14 mouse cellular contexts compared by ENCODE assay signal in the genomic region with DNA sequence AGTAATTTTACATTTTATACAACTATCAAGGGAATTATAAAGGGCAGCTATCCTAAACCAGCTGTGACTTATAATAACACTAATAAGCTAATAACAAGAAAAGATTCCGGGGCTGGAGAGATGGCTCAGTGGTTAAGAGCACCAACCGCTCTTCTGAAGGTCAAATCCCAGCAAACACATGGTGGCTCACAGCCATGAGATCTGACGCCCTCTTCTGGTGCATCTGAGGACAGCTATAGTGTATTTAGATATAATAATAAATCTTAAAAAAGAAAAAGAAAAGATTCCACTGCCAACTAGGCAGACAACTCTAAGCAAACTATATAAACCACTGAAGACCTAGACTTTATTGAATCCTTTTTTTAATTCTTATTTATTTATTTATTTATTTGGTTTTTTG. TPM values are rescaled to one million over a fixed set of nuclear protein-coding genes. Genes with fewer than 3 reads are reported as not detected.
DNase-seq lines count a peak whose midpoint lies in the region; ATAC-seq and TF ChIP-seq lines count a peak whose summit lies in the region.
"Had no signal": no experiment of that assay in that cellular context is flagged by ENCODE, and none has a peak within 500 bp of the region (broad histone marks: within the 10 kb centered on the region; RNA-seq: fewer than 3 reads in every experiment).

No protein-coding gene starts in this region.

- WGBS in intestine, postnatal 0 days, result 85% methylated on average over 3 of the region's 3 CpGs
- 79% methylated on average over 3 of the region's 3 CpGs for WGBS in intestine, embryonic 16.5 days
- WGBS in limb, embryonic 10.5 days, result 90% methylated on average over 3 of the region's 3 CpGs

- no peaks in the 10 kb centered on the region for H3K4me1 ChIP-seq in intestine, postnatal 0 days (replicated peaks; ENCODE audit: control insufficient read depth, insufficient read depth, low read length)
- no peaks in the 10 kb centered on the region for H3K4me1 ChIP-seq in intestine, embryonic 16.5 days (ENCODE audit: control insufficient read depth, insufficient read depth, low read length)
- H3K4me1 ChIP-seq in limb, embryonic 10.5 days, result no peaks in the 10 kb centered on the region
- H3K4me1 ChIP-seq: heart, embryonic 13.5 days; hindbrain, embryonic 12.5 days; kidney, embryonic 15.5 days; stomach, embryonic 15.5 days had no signal

- H3K36me3 ChIP-seq in intestine, postnatal 0 days (ENCODE audit: control insufficient read depth, insufficient read depth), result peaks cover 52% of the 10 kb centered on the region
- peaks cover 2% of the 10 kb centered on the region; the same call in 1 of the 2 replicates for H3K36me3 ChIP-seq in intestine, embryonic 16.5 days (ENCODE audit: control insufficient read depth, insufficient read depth, low read length)
- peaks cover 95% of the 10 kb centered on the region for H3K36me3 ChIP-seq in limb, embryonic 10.5 days

- H3K9me3 ChIP-seq in intestine, postnatal 0 days (ENCODE audit: control insufficient read depth), result no peaks in the 10 kb centered on the region
- no peaks in the 10 kb centered on the region for H3K9me3 ChIP-seq in intestine, embryonic 16.5 days (ENCODE audit: control insufficient read depth, low read length)
- no peaks in the 10 kb centered on the region for H3K9me3 ChIP-seq in limb, embryonic 10.5 days (replicated peaks)
- H3K9me3 ChIP-seq: heart, embryonic 13.5 days; hindbrain, embryonic 12.5 days; kidney, embryonic 15.5 days; stomach, embryonic 15.5 days had no signal

- ATAC-seq in intestine, postnatal 0 days, result no peak
- ATAC-seq in intestine, embryonic 16.5 days, result no peak
- ATAC-seq in erythroblast, adult 5-6 weeks (replicated peaks; ENCODE audit: low FRiP score, poor library complexity, severe bottlenecking), result no peak

- peak; percentile 38 for TF ChIP-seq CTCF in intestine, postnatal 0 days (IDR thresholded peaks at IDR 0.05; ENCODE audit: low read depth)

- peak; percentile 19 for DNase-seq in lung, postnatal 36 days
- DNase-seq in lung, postnatal 14 days, result no peak
- peak; percentile 53 for DNase-seq in ES-CJ7 (ENCODE audit: low read depth, low spot score)
- DNase-seq in naive thymus-derived CD4-positive, alpha-beta T cell, adult 2 months (ENCODE audit: low read depth), result peak; percentile 27
- DNase-seq in limb, embryonic 10.5 days (ENCODE audit: low spot score), result no peak
- DNase-seq: cerebellum, adult 9-10 months; gastrocnemius, postnatal 14 days had no signal

- no peak overlapping the region for H3K9ac ChIP-seq in intestine, postnatal 0 days (ENCODE audit: low read depth, low read length)
- H3K9ac ChIP-seq in intestine, embryonic 16.5 days (ENCODE audit: low read depth, low read length), result no peak overlapping the region
- H3K9ac ChIP-seq: heart, embryonic 13.5 days; hindbrain, embryonic 12.5 days; kidney, embryonic 15.5 days; stomach, embryonic 15.5 days had no signal

- no peaks in the 10 kb centered on the region for H3K27me3 ChIP-seq in intestine, postnatal 0 days (replicated peaks; ENCODE audit: control insufficient read depth, insufficient read depth, low read length)
- H3K27me3 ChIP-seq in intestine, embryonic 16.5 days (replicated peaks; ENCODE audit: control insufficient read depth, insufficient read depth, low read length), result no peaks in the 10 kb centered on the region
- no peaks in the 10 kb centered on the region for H3K27me3 ChIP-seq in limb, embryonic 10.5 days (ENCODE audit: low read depth, poor library complexity, severe bottlenecking)
- H3K27me3 ChIP-seq: heart, embryonic 13.5 days; hindbrain, embryonic 12.5 days; kidney, embryonic 15.5 days; stomach, embryonic 15.5 days had no signal

- no peak overlapping the region for H3K4me3 ChIP-seq in intestine, postnatal 0 days (ENCODE audit: low read depth, low read length)
- no peak overlapping the region for H3K4me3 ChIP-seq in intestine, embryonic 16.5 days (ENCODE audit: low read length)
- H3K4me3 ChIP-seq in limb, embryonic 10.5 days, result no peak overlapping the region
- H3K4me3 ChIP-seq: heart, embryonic 13.5 days; hindbrain, embryonic 12.5 days; kidney, embryonic 15.5 days; stomach, embryonic 15.5 days had no signal

- H3K4me2 ChIP-seq in intestine, postnatal 0 days (replicated peaks; ENCODE audit: low read depth), result no peak overlapping the region
- H3K4me2 ChIP-seq in intestine, embryonic 16.5 days (ENCODE audit: low read depth, low read length), result no peak overlapping the region
- H3K4me2 ChIP-seq: heart, embryonic 13.5 days; hindbrain, embryonic 12.5 days; kidney, embryonic 15.5 days; stomach, embryonic 15.5 days had no signal

- no peak overlapping the region for H3K27ac ChIP-seq in intestine, postnatal 0 days (ENCODE audit: low read depth, low read length)
- H3K27ac ChIP-seq in intestine, embryonic 16.5 days (ENCODE audit: low read length), result no peak overlapping the region
- no peak overlapping the region for H3K27ac ChIP-seq in limb, embryonic 10.5 days
- H3K27ac ChIP-seq: heart, embryonic 13.5 days; hindbrain, embryonic 12.5 days; kidney, embryonic 15.5 days; stomach, embryonic 15.5 days had no signal

RNA-seq across cellular contexts. Expression of gene Sbno1, which starts 15.0 kb away (rescaled TPM):
- polyA plus RNA-seq in intestine, postnatal 0 days (2015; fragmentation: Nextera tagmentation; extraction: Ambion mirVana), result 49.3 and 56.6 TPM in 2 replicates
- 78.6 and 83.7 TPM in 2 replicates for polyA plus RNA-seq in intestine, embryonic 16.5 days (2015; fragmentation: Nextera tagmentation; extraction: Ambion mirVana)
- total RNA-seq in erythroblast, adult 5-6 weeks (2015; ENCODE audit: low replicate concordance), result 23.4 and 29.4 TPM in 2 replicates
- total RNA-seq in erythroblast, adult 5-6 weeks (2017; ENCODE audit: low replicate concordance), result 30.7 and 71.1 TPM in 2 replicates
- 82.8 and 93.6 TPM in 2 replicates for polyA plus RNA-seq in limb, embryonic 10.5 days (2016; fragmentation: Nextera tagmentation; extraction: Ambion mirVana)

RNA-seq across cellular contexts. Expression of gene Kmt5a, which starts 28.9 kb away (rescaled TPM):
- polyA plus RNA-seq in intestine, postnatal 0 days (2015; fragmentation: Nextera tagmentation; extraction: Ambion mirVana), result 77.5 and 80.5 TPM in 2 replicates
- polyA plus RNA-seq in intestine, embryonic 16.5 days (2015; fragmentation: Nextera tagmentation; extraction: Ambion mirVana), result 50.6 and 54.3 TPM in 2 replicates
- 89.3 and 92.4 TPM in 2 replicates for total RNA-seq in erythroblast, adult 5-6 weeks (2015; ENCODE audit: low replicate concordance)
- total RNA-seq in erythroblast, adult 5-6 weeks (2017; ENCODE audit: low replicate concordance), result 105 and 107 TPM in 2 replicates
- 52.3 and 71.3 TPM in 2 replicates for polyA plus RNA-seq in limb, embryonic 10.5 days (2016; fragmentation: Nextera tagmentation; extraction: Ambion mirVana)

RNA-seq across cellular contexts. Expression of gene Cdk2ap1, which starts 47.9 kb away (rescaled TPM):
- polyA plus RNA-seq in intestine, postnatal 0 days (2015; fragmentation: Nextera tagmentation; extraction: Ambion mirVana), result 43.3 and 53.6 TPM in 2 replicates
- polyA plus RNA-seq in intestine, embryonic 16.5 days (2015; fragmentation: Nextera tagmentation; extraction: Ambion mirVana), result 17.8 and 21.1 TPM in 2 replicates
- total RNA-seq in erythroblast, adult 5-6 weeks (2015; ENCODE audit: low replicate concordance), result 46.4 and 55.1 TPM in 2 replicates
- total RNA-seq in erythroblast, adult 5-6 weeks (2017; ENCODE audit: low replicate concordance), result 31.2 and 56.3 TPM in 2 replicates
- polyA plus RNA-seq in limb, embryonic 10.5 days (2016; fragmentation: Nextera tagmentation; extraction: Ambion mirVana), result 92.3 and 129 TPM in 2 replicates

Comparison
In these comparisons a context has a peak if more than half of its experiments do, and no peak if none do; other contexts are left out.
1. DNase-seq: peak in lung, postnatal 36 days (single experiment), ES-CJ7 (single experiment) and naive thymus-derived CD4-positive, alpha-beta T cell, adult 2 months (single experiment); none in lung, postnatal 14 days (single experiment) and limb, embryonic 10.5 days (single experiment).